Mouse (Mus musculus) small intestine, adult 2 months (tissue): Measurements from ENCODE around the gene Hpse2.

Source experiments
- CTCF ChIP-seq: fragments of 200-500 bp; IDR thresholded peaks from 2 replicates; pipeline ENCODE4 v1.5.1; 2012; ENCODE audit warnings: low read depth, mild to moderate bottlenecking, control low read depth, inconsistent platforms, low read length, moderate library complexity, mixed read lengths; ENCODE audit not compliant: insufficient replicate concordance, insufficient read length; ENCODE audit errors: extremely low read depth
- POLR2A ChIP-seq: fragments of 200-500 bp; IDR thresholded peaks from 2 replicates; pipeline ENCODE4 v1.6.1; 2012; ENCODE audit warnings: low read depth, mild to moderate bottlenecking, control low read depth, inconsistent platforms, low read length, moderate library complexity

- no peak for TF ChIP-seq CTCF
- TF ChIP-seq POLR2A: no peak
Measured at GRCm38 (mm10) chr19:42785129-42785528, 603.0 kb downstream of the Hpse2 start.
